Comparison of ENCODE assay signal across 8 mouse cellular contexts in genomic region chr7:127800435-127801009, GRCm38 (mm10). TPM values are rescaled to one million over a fixed set of nuclear protein-coding genes. Genes with fewer than 3 reads are reported as not detected.
A peak's percentile ranks its signal among the peaks of the same experiment; 100 is the strongest.
DNase-seq lines count a peak whose midpoint lies in the region; ATAC-seq and TF ChIP-seq lines count a peak whose summit lies in the region.

Hsd3b7 (plus strand) TSS chr7:127800604.

- no peak within 1 kb of the TSS; the same call in 1 of the 2 replicates for H3K27ac ChIP-seq in lung, embryonic 14.5 days (ENCODE audit: low read depth)

- H3K4me2 ChIP-seq in lung, embryonic 14.5 days, result peak within 1 kb of the TSS; percentile 52

- no peaks in the 10 kb centered on the region for H3K9me3 ChIP-seq in lung, embryonic 14.5 days (ENCODE audit: low read depth, low read length)

- peak within 1 kb of the TSS; percentile 29 for H3K9ac ChIP-seq in lung, embryonic 14.5 days

- H3K36me3 ChIP-seq in lung, embryonic 14.5 days (ENCODE audit: insufficient read depth), result peaks cover 67% of the 10 kb centered on the region

- peak; percentile 89 for DNase-seq in MN1 (ENCODE audit: low spot score)
- peak; percentile 89 for DNase-seq in cerebellum, adult 9-10 months
- peak; percentile 82 to 89 for DNase-seq in layer of hippocampus, adult 8-10 months (ENCODE audit: low spot score in 2 of 2)
- DNase-seq in lung, embryonic 14.5 days, result peak; percentile 96
- DNase-seq in testis, postnatal 14 days (ENCODE audit: low spot score), result peak; percentile 80

- peak; percentile 99 for TF ChIP-seq CTCF in lung, embryonic 14.5 days (IDR thresholded peaks at IDR 0.05; ENCODE audit: low read depth)

- no peaks in the 10 kb centered on the region for H3K27me3 ChIP-seq in lung, embryonic 14.5 days (ENCODE audit: insufficient read depth, low read length)

- H3K4me1 ChIP-seq in lung, embryonic 14.5 days (ENCODE audit: insufficient read depth), result peaks cover 5% of the 10 kb centered on the region; the same call in 1 of the 2 replicates

- peak within 1 kb of the TSS; percentile 25 for H3K4me3 ChIP-seq in lung, embryonic 14.5 days (ENCODE audit: low read depth, low read length)

- WGBS in lung, embryonic 14.5 days, result 21% methylated on average over 6 of the region's 6 CpGs

- ATAC-seq in frontal cortex, adult (ENCODE audit: low TSS enrichment), result peak; percentile 66
- peak; percentile 77 to 78 for ATAC-seq in hematopoietic stem cell, adult 5-6 weeks (replicated peaks in 1 of 2; ENCODE audit: insufficient read depth in 1 of 2, low FRiP score in 2 of 2, low TSS enrichment in 1 of 2, low read depth in 1 of 2, poor library complexity in 2 of 2, severe bottlenecking in 2 of 2)
- ATAC-seq in lung, embryonic 14.5 days (ENCODE audit: insufficient read depth), result peak; percentile 89
- peak; percentile 57; the same call in 1 of the 2 replicates for ATAC-seq in neutrophil, adult 5-6 weeks (ENCODE audit: extremely low read depth, insufficient number of reproducible peaks, low FRiP score, poor library complexity, severe bottlenecking)

RNA-seq across cellular contexts. Expression of gene Hsd3b7, which starts in this region (rescaled TPM):
- 30.2 and 35.6 TPM in 2 replicates for total RNA-seq in hematopoietic stem cell, adult 5-6 weeks (2017)
- total RNA-seq in layer of hippocampus, adult 8-10 months (2022), result 10 to 100 TPM in 2 of 4 experiments, 1 to 10 TPM in 2; 4.8 to 12.2 (median 10.7) TPM
- polyA plus RNA-seq in lung, embryonic 14.5 days (2014; fragmentation: Nextera tagmentation; extraction: Ambion mirVana), result 13.6 and 18.3 TPM in 2 replicates
- total RNA-seq in neutrophil, adult 5-6 weeks (2017), result 4.4 and 4.5 TPM in 2 replicates
